Mouse (Mus musculus) myocyte (in vitro differentiated cells): Measurements from ENCODE around the gene Hes3.

Source experiments
- CEBPB ChIP-seq: IDR thresholded peaks from 2 replicates; pipeline ENCODE4 v1.6.1; 2011; ENCODE audit warnings: mild to moderate bottlenecking, moderate library complexity; ENCODE audit not compliant: poor library complexity, insufficient read depth, severe bottlenecking
- E2F4 ChIP-seq: IDR thresholded peaks from one replicate; pipeline ENCODE4 v1.6.1; 2011; ENCODE audit warnings: mild to moderate bottlenecking, control low read depth, moderate library complexity; ENCODE audit not compliant: insufficient read depth
- MAX ChIP-seq: IDR thresholded peaks from one replicate; pipeline ENCODE4 v1.6.1; 2011; ENCODE audit warnings: low read depth, mild to moderate bottlenecking, control low read depth
- MYOD1 ChIP-seq, 3 experiments: IDR thresholded peaks; one replicate each; pipeline ENCODE4 v1.6.1; 2011; ENCODE audit warnings: control low read depth in 2 of 3, low read depth in 2 of 3, mild to moderate bottlenecking in 2 of 3, moderate library complexity in 1 of 3; ENCODE audit not compliant: insufficient read length in 2 of 3, control insufficient read depth in 1 of 3
- MYOG ChIP-seq, 3 experiments: IDR thresholded peaks; one replicate each; pipeline ENCODE4 v1.6.1; 2011; ENCODE audit warnings: control low read depth in 2 of 3, low read depth in 2 of 3, mild to moderate bottlenecking in 2 of 3; ENCODE audit not compliant: insufficient read length in 2 of 3, control insufficient read depth in 1 of 3, insufficient read depth in 1 of 3
- POLR2A ChIP-seq: IDR thresholded peaks from one replicate; pipeline ENCODE4 v1.6.1; 2011; ENCODE audit warnings: low read depth, mild to moderate bottlenecking, control low read depth, moderate library complexity; ENCODE audit not compliant: insufficient read length
- POLR2AphosphoS2 ChIP-seq: IDR thresholded peaks from one replicate; pipeline ENCODE4 v1.6.1; 2011; ENCODE audit warnings: low read depth, control low read depth; ENCODE audit not compliant: insufficient read length
- REST ChIP-seq: IDR thresholded peaks from one replicate; pipeline ENCODE4 v1.6.1; 2011; ENCODE audit warnings: mild to moderate bottlenecking, control low read depth, moderate library complexity; ENCODE audit not compliant: insufficient read depth, insufficient read length
- SRF ChIP-seq: IDR thresholded peaks from one replicate; pipeline ENCODE4 v1.6.1; 2011; ENCODE audit warnings: low read depth; ENCODE audit not compliant: control insufficient read depth, insufficient read length
- TCF12 ChIP-seq: IDR thresholded peaks from one replicate; pipeline ENCODE4 v1.6.1; 2011; ENCODE audit warnings: mild to moderate bottlenecking, control low read depth; ENCODE audit not compliant: poor library complexity, insufficient read depth, severe bottlenecking
- TCF3 ChIP-seq: IDR thresholded peaks from one replicate; pipeline ENCODE4 v1.6.1; 2011; ENCODE audit warnings: low read depth, control low read depth; ENCODE audit not compliant: insufficient read length
- USF1 ChIP-seq: IDR thresholded peaks from one replicate; pipeline ENCODE4 v1.6.1; 2011; ENCODE audit warnings: low read depth, mild to moderate bottlenecking, control low read depth, moderate library complexity

DNA sequence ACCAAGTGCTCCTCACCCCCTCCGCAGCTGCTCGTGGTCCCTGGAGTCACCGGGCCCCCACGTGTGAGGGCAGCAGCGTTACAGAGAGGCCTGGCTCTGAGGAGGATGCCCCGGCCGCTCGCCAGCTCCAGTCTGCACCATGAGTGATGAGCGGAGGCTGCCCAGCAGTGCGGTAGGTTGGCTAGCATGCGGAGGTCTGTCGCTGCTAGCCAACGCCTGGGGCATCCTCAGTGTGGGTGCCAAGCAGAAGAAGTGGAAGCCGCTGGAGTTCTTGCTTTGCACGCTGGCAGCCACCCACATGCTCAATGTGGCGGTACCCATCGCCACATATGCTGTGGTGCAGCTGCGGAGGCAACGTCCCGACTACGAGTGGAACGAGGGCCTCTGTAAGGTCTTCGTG, 12.5 kb downstream of the Hes3 start:
- TF ChIP-seq POLR2A, result no peak
- TF ChIP-seq E2F4, result no peak
- no peak for TF ChIP-seq MAX
- TF ChIP-seq POLR2AphosphoS2, result no peak
- TF ChIP-seq TCF12, result no peak
- TF ChIP-seq CEBPB, result no peak
- no peak for TF ChIP-seq MYOG (IDR thresholded peaks at IDR 0.05; ENCODE audit: control insufficient read depth in 1 of 3, insufficient read depth in 1 of 3, insufficient read length in 2 of 3, low read depth in 2 of 3)
- no peak for TF ChIP-seq USF1
- no peak for TF ChIP-seq SRF
- no peak for TF ChIP-seq TCF3
- TF ChIP-seq REST, result no peak
- no peak for TF ChIP-seq MYOD1 (IDR thresholded peaks at IDR 0.05; ENCODE audit: control insufficient read depth in 1 of 3, insufficient read length in 2 of 3, low read depth in 2 of 3)
